Mouse (Mus musculus): Measurements from ENCODE around the gene Adora2b. TPM values are rescaled to one million over a fixed set of nuclear protein-coding genes. Genes with fewer than 3 reads are reported as not detected.
"Not testable (repeated sequence)": the region's sequence is repeated elsewhere in the genome, so short reads cannot be mapped to it uniquely, and the experiment has no call there.

Adora2b gene
- polyA plus RNA-seq, 1 experiment from 2014 or later, result 6.9 TPM

GRCm38 (mm10) chr11:62266466-62267214 is 17.9 kb downstream of the Adora2b start:
- no peak overlapping the region for H3K9ac ChIP-seq
- H3K9me3 ChIP-seq, result no peaks in the 10 kb centered on the region
- peak; percentile 61 for ATAC-seq
- WGBS, result 69% methylated on average over 17 of the region's 17 CpGs
- H3K27ac ChIP-seq, result no peak overlapping the region
- no peak overlapping the region for H3K4me3 ChIP-seq (replicated peaks)
- peaks cover 8% of the 10 kb centered on the region for H3K4me1 ChIP-seq (replicated peaks)
- H3K4me2 ChIP-seq (replicated peaks), result no peak overlapping the region
- no peaks in the 10 kb centered on the region for H3K36me3 ChIP-seq
- H3K27me3 ChIP-seq (replicated peaks), result no peaks in the 10 kb centered on the region

GRCm38 (mm10) chr11:62268381-62268780 is 19.6 kb downstream of the Adora2b start:
- H3K9me3 ChIP-seq, result no peaks in the 10 kb centered on the region
- no peak overlapping the region for H3K4me3 ChIP-seq (replicated peaks)
- no peaks in the 10 kb centered on the region for H3K27me3 ChIP-seq (replicated peaks)
- peaks cover 8% of the 10 kb centered on the region for H3K4me1 ChIP-seq (replicated peaks)
- no peak overlapping the region for H3K4me2 ChIP-seq (replicated peaks)
- WGBS, result 57% methylated on average over 8 of the region's 8 CpGs
- H3K9ac ChIP-seq, result no peak overlapping the region
- no peaks in the 10 kb centered on the region for H3K36me3 ChIP-seq
- no peak overlapping the region for H3K27ac ChIP-seq
- ATAC-seq, result no peak

DNA sequence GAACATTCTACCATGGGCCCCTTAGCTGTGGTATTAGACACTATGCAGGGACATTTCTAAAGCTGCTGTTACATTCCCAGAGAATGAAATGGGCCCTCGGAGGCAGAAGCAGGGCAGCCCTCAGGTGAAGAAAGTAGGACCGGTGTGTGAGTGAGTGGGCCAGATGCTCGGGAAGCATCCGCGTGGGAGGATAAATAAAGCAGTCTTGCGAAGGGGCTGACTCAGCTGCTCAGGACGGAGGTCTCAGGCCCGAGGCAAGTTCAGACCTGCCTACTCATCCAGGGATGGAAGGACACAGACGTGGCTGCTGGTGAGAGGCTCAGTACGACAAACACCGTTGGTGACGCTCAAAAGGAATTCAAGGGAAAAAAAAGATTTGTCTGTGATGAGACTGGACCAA is 20.3 kb downstream of the Adora2b start:
- Histone ChIP-seq H3K9ac (no peak overlapping the region), H3K36me3 (no peaks in the 10 kb centered on the region), H3K4me3 (replicated peaks) (no peak overlapping the region), H3K4me2 (replicated peaks) (no peak overlapping the region), H3K9me3 (no peaks in the 10 kb centered on the region), H3K27me3 (replicated peaks) (no peaks in the 10 kb centered on the region), H3K27ac (no peak overlapping the region), H3K4me1 (replicated peaks) (peaks cover 1% of the 10 kb centered on the region; the same call in 1 of the 2 replicates)
- 74% methylated on average over 12 of the region's 12 CpGs for WGBS
- no peak for ATAC-seq

- Histone ChIP-seq H3K4me3 (replicated peaks) (no peak overlapping the region), H3K27ac (no peak overlapping the region), H3K9me3 (no peaks in the 10 kb centered on the region), H3K27me3 (replicated peaks) (no peaks in the 10 kb centered on the region), H3K4me2 (replicated peaks) (no peak overlapping the region), H3K9ac (no peak overlapping the region), H3K36me3 (no peaks in the 10 kb centered on the region), H3K4me1 (replicated peaks) (no peaks in the 10 kb centered on the region)
- no peak for ATAC-seq
- 47% methylated on average over 5 of the region's 5 CpGs for WGBS
Observed at GRCm38 (mm10) chr11:62270851-62271250, 22.1 kb downstream of the Adora2b start.

GRCm38 (mm10) chr11:62277086-62277485 is 28.3 kb downstream of the Adora2b start:
- H3K27me3 ChIP-seq (replicated peaks), result no peaks in the 10 kb centered on the region
- 53% methylated on average over 8 of the region's 8 CpGs for WGBS
- H3K27ac ChIP-seq, result no peak overlapping the region
- H3K9me3 ChIP-seq, result no peaks in the 10 kb centered on the region
- no peaks in the 10 kb centered on the region for H3K36me3 ChIP-seq
- H3K4me1 ChIP-seq (replicated peaks), result no peaks in the 10 kb centered on the region
- no peak overlapping the region for H3K9ac ChIP-seq
- no peak for ATAC-seq
- no peak overlapping the region for H3K4me3 ChIP-seq (replicated peaks)
- H3K4me2 ChIP-seq (replicated peaks), result no peak overlapping the region

DNA sequence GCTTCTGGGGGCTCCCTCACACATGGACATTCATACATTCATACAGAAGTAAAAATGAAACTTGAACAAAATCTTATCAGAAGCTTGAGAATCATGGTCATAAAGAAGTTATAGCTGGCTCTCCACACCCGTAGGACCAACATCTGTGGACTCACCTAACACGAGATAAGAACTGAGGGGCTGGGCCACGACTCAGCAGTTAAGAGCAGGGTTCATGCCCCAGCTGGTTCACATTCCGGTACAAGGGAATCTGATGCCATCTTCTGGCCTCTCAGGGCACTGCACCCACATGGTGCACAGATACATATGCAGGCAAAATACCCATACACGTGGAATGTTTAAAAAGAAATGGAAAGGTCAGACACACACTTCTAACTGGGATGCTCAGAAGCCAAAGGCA is 29.2 kb downstream of the Adora2b start:
- H3K4me3 ChIP-seq (replicated peaks), result no peak overlapping the region
- H3K36me3 ChIP-seq, result no peaks in the 10 kb centered on the region
- ATAC-seq, result peak; percentile 71
- H3K9me3 ChIP-seq, result no peaks in the 10 kb centered on the region
- no peaks in the 10 kb centered on the region for H3K27me3 ChIP-seq (replicated peaks)
- WGBS, result 17% methylated on average over 5 of the region's 5 CpGs
- no peak overlapping the region for H3K4me2 ChIP-seq (replicated peaks)
- no peak overlapping the region for H3K9ac ChIP-seq
- H3K27ac ChIP-seq, result 0 out of 2 replicates have a peak overlapping the region, but pooled peaks have one; percentile 19
- no peaks in the 10 kb centered on the region for H3K4me1 ChIP-seq (replicated peaks)

GRCm38 (mm10) chr11:62280675-62281600 is 32.2 kb downstream of the Adora2b start, which contains the start of the genes Zswim7 and Ttc19:
TSS of gene Zswim7 (minus strand) at chr11:62281375.
TSS of gene Ttc19 (plus strand) at chr11:62281473.
- Histone ChIP-seq H3K27me3 (replicated peaks) (no peaks in the 10 kb centered on the region), H3K36me3 (no peaks in the 10 kb centered on the region; the same call in 1 of the 2 replicates), H3K4me2 (replicated peaks) (peak within 1 kb of the TSS; percentile 70), H3K4me1 (replicated peaks) (no peaks in the 10 kb centered on the region), H3K27ac (peak within 1 kb of the TSS; percentile 94), H3K4me3 (replicated peaks) (peak within 1 kb of the TSS; percentile 82), H3K9me3 (no peaks in the 10 kb centered on the region), H3K9ac (peak within 1 kb of the TSS; percentile 65)
- WGBS, result under 1% methylated on average over 68 of the region's 68 CpGs
- ATAC-seq, result peak; percentile 98

- peak; percentile 89 for ATAC-seq
- no peaks in the 10 kb centered on the region; the same call in 1 of the 2 replicates for H3K36me3 ChIP-seq
- peak overlapping the region; percentile 82 for H3K4me3 ChIP-seq (replicated peaks)
- H3K27me3 ChIP-seq (replicated peaks), result no peaks in the 10 kb centered on the region
- H3K4me2 ChIP-seq (replicated peaks), result peak overlapping the region; percentile 70
- no peaks in the 10 kb centered on the region for H3K4me1 ChIP-seq (replicated peaks)
- peak overlapping the region; percentile 94 for H3K27ac ChIP-seq
- H3K9me3 ChIP-seq, result no peaks in the 10 kb centered on the region
- H3K9ac ChIP-seq, result peak overlapping the region; percentile 65
- WGBS, result under 1% methylated on average over 43 of the region's 57 CpGs
Observed at GRCm38 (mm10) chr11:62281601-62281997, 32.8 kb downstream of the Adora2b start.

DNA sequence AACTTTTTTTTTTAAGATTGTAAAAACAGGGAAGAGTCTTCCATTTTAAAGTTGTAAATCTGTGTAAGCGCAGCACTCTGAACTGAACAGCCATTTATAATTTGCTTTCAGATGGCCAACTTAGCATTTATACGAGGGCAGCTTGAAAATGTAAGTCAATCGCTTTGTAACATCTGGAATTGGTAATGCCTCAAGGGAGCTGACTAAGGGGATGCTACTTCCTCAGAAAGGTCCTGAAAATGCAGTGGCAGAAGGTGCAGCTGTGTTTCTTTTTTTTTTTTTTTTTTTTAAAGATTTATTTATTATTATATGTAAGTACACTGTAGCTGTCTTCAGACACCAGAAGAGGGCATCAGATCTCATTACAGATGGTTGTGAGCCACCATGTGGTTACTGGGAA is 35.2 kb downstream of the Adora2b start:
- not testable (repeated sequence) for H3K36me3 ChIP-seq; H3K27ac ChIP-seq; ATAC-seq; H3K4me1 ChIP-seq (replicated peaks); H3K9ac ChIP-seq; H3K27me3 ChIP-seq (replicated peaks); H3K4me2 ChIP-seq (replicated peaks); H3K4me3 ChIP-seq (replicated peaks); H3K9me3 ChIP-seq
- 92% methylated on average over 3 of the region's 3 CpGs for WGBS

DNA sequence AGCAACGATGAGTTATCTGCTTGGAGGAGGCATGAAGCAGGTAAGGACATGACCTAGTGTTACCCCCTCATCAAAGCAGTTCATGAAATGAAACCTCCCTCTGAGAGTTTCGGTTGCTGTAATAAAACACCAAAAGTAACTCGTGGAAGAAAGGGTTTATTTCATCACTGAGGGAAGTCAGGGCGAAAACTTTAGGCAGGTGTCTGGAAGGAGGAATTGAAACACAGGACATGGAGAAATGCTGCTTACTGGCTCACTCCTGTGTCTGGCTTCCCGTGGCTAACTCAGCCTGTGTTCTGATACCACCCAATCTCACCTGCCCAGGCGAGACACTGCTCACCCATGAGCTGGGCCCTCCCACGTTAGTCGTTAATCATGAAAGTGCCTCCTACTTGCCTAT is 36.2 kb downstream of the Adora2b start:
- H3K9ac ChIP-seq, result no peak overlapping the region
- H3K27me3 ChIP-seq (replicated peaks), result no peaks in the 10 kb centered on the region
- H3K4me1 ChIP-seq (replicated peaks), result no peaks in the 10 kb centered on the region
- no peak overlapping the region for H3K27ac ChIP-seq
- H3K36me3 ChIP-seq, result peaks cover 7% of the 10 kb centered on the region
- H3K9me3 ChIP-seq, result no peaks in the 10 kb centered on the region
- H3K4me3 ChIP-seq (replicated peaks), result no peak overlapping the region
- H3K4me2 ChIP-seq (replicated peaks), result no peak overlapping the region
- 82% methylated on average over 8 of the region's 8 CpGs for WGBS
- ATAC-seq, result no peak

- Histone ChIP-seq H3K27me3 (replicated peaks) (no peaks in the 10 kb centered on the region), H3K9me3 (no peaks in the 10 kb centered on the region), H3K36me3 (peaks cover 7% of the 10 kb centered on the region), H3K4me3 (replicated peaks) (no peak overlapping the region), H3K4me2 (replicated peaks) (no peak overlapping the region), H3K4me1 (replicated peaks) (no peaks in the 10 kb centered on the region), H3K9ac (no peak overlapping the region), H3K27ac (no peak overlapping the region)
- no peak for ATAC-seq
- WGBS, result 91% methylated on average over 1 of the region's 1 CpGs
Observed at GRCm38 (mm10) chr11:62287700-62288099, 38.9 kb downstream of the Adora2b start.

GRCm38 (mm10) chr11:62294121-62294520 is 45.3 kb downstream of the Adora2b start:
- H3K27ac ChIP-seq, result no peak overlapping the region
- 85% methylated on average over 2 of the region's 2 CpGs for WGBS
- no peak for ATAC-seq
- H3K4me2 ChIP-seq (replicated peaks), result no peak overlapping the region
- H3K4me1 ChIP-seq (replicated peaks), result no peaks in the 10 kb centered on the region
- H3K36me3 ChIP-seq, result peaks cover 3% of the 10 kb centered on the region; the same call in 1 of the 2 replicates
- no peak overlapping the region for H3K9ac ChIP-seq
- no peaks in the 10 kb centered on the region for H3K9me3 ChIP-seq
- no peak overlapping the region for H3K4me3 ChIP-seq (replicated peaks)
- H3K27me3 ChIP-seq (replicated peaks), result no peaks in the 10 kb centered on the region

Measured in intestine, embryonic 15.5 days (tissue).